Mouse (Mus musculus): ENCODE data around the gene Trp53i11. TPM values are rescaled to one million over a fixed set of nuclear protein-coding genes. Genes with fewer than 3 reads are reported as not detected.

Gene Trp53i11
- polyA plus RNA-seq, 1 experiment: 0.65 TPM

GRCm38 (mm10) chr2:93198846-93199245 is 11.5 kb downstream of the Trp53i11 start:
- Histone ChIP-seq H3K36me3 (ENCODE audit: control insufficient read depth, insufficient read depth) (no peaks in the 10 kb centered on the region), H3K4me3 (no peak overlapping the region), H3K4me2 (ENCODE audit: low read depth) (no peak overlapping the region), H3K27me3 (ENCODE audit: control insufficient read depth, insufficient read depth, insufficient read length) (peaks cover 11% of the 10 kb centered on the region), H3ac (ENCODE audit: control insufficient read depth, insufficient read length) (no peak overlapping the region), H3K79me2 (ENCODE audit: control insufficient read depth, insufficient read depth) (no peaks in the 10 kb centered on the region)
- no peak for TF ChIP-seq POLR2A (IDR thresholded peaks at IDR 0.05; ENCODE audit: insufficient read length, low read depth)

GRCm38 (mm10) chr2:93199531-93199974 is 12.2 kb downstream of the Trp53i11 start:
- Histone ChIP-seq H3K4me3 (no peak overlapping the region), H3ac (ENCODE audit: control insufficient read depth, insufficient read length) (no peak overlapping the region), H3K4me2 (ENCODE audit: low read depth) (no peak overlapping the region), H3K79me2 (ENCODE audit: control insufficient read depth, insufficient read depth) (no peaks in the 10 kb centered on the region), H3K36me3 (ENCODE audit: control insufficient read depth, insufficient read depth) (no peaks in the 10 kb centered on the region), H3K27me3 (ENCODE audit: control insufficient read depth, insufficient read depth, insufficient read length) (peaks cover 10% of the 10 kb centered on the region)
- TF ChIP-seq POLR2AphosphoS2 (IDR thresholded peaks at IDR 0.05; ENCODE audit: insufficient read length, low read depth): no peak
- no peak for TF ChIP-seq TCF3 (IDR thresholded peaks at IDR 0.05; ENCODE audit: insufficient read length, low read depth)
- no peak for TF ChIP-seq E2F4 (IDR thresholded peaks at IDR 0.05; ENCODE audit: insufficient read depth)
- TF ChIP-seq MYOG (IDR thresholded peaks at IDR 0.05; ENCODE audit: control insufficient read depth in 1 of 3, insufficient read depth in 1 of 3, insufficient read length in 2 of 3, low read depth in 2 of 3): no peak
- no peak for TF ChIP-seq REST (IDR thresholded peaks at IDR 0.05; ENCODE audit: insufficient read depth, insufficient read length)
- no peak for TF ChIP-seq TCF12 (IDR thresholded peaks at IDR 0.05; ENCODE audit: insufficient read depth, poor library complexity, severe bottlenecking)
- TF ChIP-seq CEBPB (IDR thresholded peaks at IDR 0.05; ENCODE audit: insufficient read depth, poor library complexity, severe bottlenecking): no peak
- no peak for TF ChIP-seq MAX (IDR thresholded peaks at IDR 0.05; ENCODE audit: low read depth)
- TF ChIP-seq USF1 (IDR thresholded peaks at IDR 0.05; ENCODE audit: low read depth): no peak
- no peak for TF ChIP-seq MYOD1 (IDR thresholded peaks at IDR 0.05; ENCODE audit: control insufficient read depth in 1 of 3, insufficient read length in 2 of 3, low read depth in 2 of 3)
- no peak for TF ChIP-seq POLR2A (IDR thresholded peaks at IDR 0.05; ENCODE audit: insufficient read length, low read depth)
- TF ChIP-seq SRF (IDR thresholded peaks at IDR 0.05; ENCODE audit: control insufficient read depth, insufficient read length, low read depth): no peak

- Histone ChIP-seq H3ac (ENCODE audit: control insufficient read depth, insufficient read length) (no peak overlapping the region), H3K79me2 (ENCODE audit: control insufficient read depth, insufficient read depth) (no peaks in the 10 kb centered on the region), H3K4me2 (ENCODE audit: low read depth) (no peak overlapping the region), H3K27me3 (ENCODE audit: control insufficient read depth, insufficient read depth, insufficient read length) (peaks cover 18% of the 10 kb centered on the region), H3K36me3 (ENCODE audit: control insufficient read depth, insufficient read depth) (no peaks in the 10 kb centered on the region), H3K4me3 (no peak overlapping the region)
- TF ChIP-seq E2F4 (IDR thresholded peaks at IDR 0.05; ENCODE audit: insufficient read depth): no peak
- no peak for TF ChIP-seq REST (IDR thresholded peaks at IDR 0.05; ENCODE audit: insufficient read depth, insufficient read length)
- no peak for TF ChIP-seq MYOD1 (IDR thresholded peaks at IDR 0.05; ENCODE audit: control insufficient read depth in 1 of 3, insufficient read length in 2 of 3, low read depth in 2 of 3)
- no peak for TF ChIP-seq MAX (IDR thresholded peaks at IDR 0.05; ENCODE audit: low read depth)
- TF ChIP-seq SRF (IDR thresholded peaks at IDR 0.05; ENCODE audit: control insufficient read depth, insufficient read length, low read depth): no peak
- no peak for TF ChIP-seq POLR2A (IDR thresholded peaks at IDR 0.05; ENCODE audit: insufficient read length, low read depth)
- no peak for TF ChIP-seq MYOG (IDR thresholded peaks at IDR 0.05; ENCODE audit: control insufficient read depth in 1 of 3, insufficient read depth in 1 of 3, insufficient read length in 2 of 3, low read depth in 2 of 3)
- no peak for TF ChIP-seq USF1 (IDR thresholded peaks at IDR 0.05; ENCODE audit: low read depth)
- no peak for TF ChIP-seq POLR2AphosphoS2 (IDR thresholded peaks at IDR 0.05; ENCODE audit: insufficient read length, low read depth)
- no peak for TF ChIP-seq TCF3 (IDR thresholded peaks at IDR 0.05; ENCODE audit: insufficient read length, low read depth)
- no peak for TF ChIP-seq TCF12 (IDR thresholded peaks at IDR 0.05; ENCODE audit: insufficient read depth, poor library complexity, severe bottlenecking)
- no peak for TF ChIP-seq CEBPB (IDR thresholded peaks at IDR 0.05; ENCODE audit: insufficient read depth, poor library complexity, severe bottlenecking)
Observed at GRCm38 (mm10) chr2:93200681-93201340, 13.5 kb downstream of the Trp53i11 start.

GRCm38 (mm10) chr2:93201997-93202396 is 14.6 kb downstream of the Trp53i11 start:
- H3K79me2 ChIP-seq (ENCODE audit: control insufficient read depth, insufficient read depth): no peaks in the 10 kb centered on the region
- H3K36me3 ChIP-seq (ENCODE audit: control insufficient read depth, insufficient read depth): no peaks in the 10 kb centered on the region
- H3ac ChIP-seq (ENCODE audit: control insufficient read depth, insufficient read length): no peak overlapping the region
- H3K4me3 ChIP-seq: no peak overlapping the region
- no peak for TF ChIP-seq MYOG (IDR thresholded peaks at IDR 0.05; ENCODE audit: control insufficient read depth in 1 of 3, insufficient read depth in 1 of 3, insufficient read length in 2 of 3, low read depth in 2 of 3)
- no peak for TF ChIP-seq MAX (IDR thresholded peaks at IDR 0.05; ENCODE audit: low read depth)
- no peak for TF ChIP-seq SRF (IDR thresholded peaks at IDR 0.05; ENCODE audit: control insufficient read depth, insufficient read length, low read depth)
- no peak for TF ChIP-seq MYOD1 (IDR thresholded peaks at IDR 0.05; ENCODE audit: control insufficient read depth in 1 of 3, insufficient read length in 2 of 3, low read depth in 2 of 3)
- TF ChIP-seq E2F4 (IDR thresholded peaks at IDR 0.05; ENCODE audit: insufficient read depth): no peak
- peaks cover 26% of the 10 kb centered on the region for H3K27me3 ChIP-seq (ENCODE audit: control insufficient read depth, insufficient read depth, insufficient read length)
- H3K4me2 ChIP-seq (ENCODE audit: low read depth): no peak overlapping the region

- TF ChIP-seq MYOG (IDR thresholded peaks at IDR 0.05; ENCODE audit: control insufficient read depth in 1 of 3, insufficient read depth in 1 of 3, insufficient read length in 2 of 3, low read depth in 2 of 3) (no peak), SRF (IDR thresholded peaks at IDR 0.05; ENCODE audit: control insufficient read depth, insufficient read length, low read depth) (no peak), POLR2A (IDR thresholded peaks at IDR 0.05; ENCODE audit: insufficient read length, low read depth) (no peak), REST (IDR thresholded peaks at IDR 0.05; ENCODE audit: insufficient read depth, insufficient read length) (no peak)
- Histone ChIP-seq H3K4me2 (ENCODE audit: low read depth) (no peak overlapping the region), H3K36me3 (ENCODE audit: control insufficient read depth, insufficient read depth) (no peaks in the 10 kb centered on the region), H3ac (ENCODE audit: control insufficient read depth, insufficient read length) (no peak overlapping the region), H3K79me2 (ENCODE audit: control insufficient read depth, insufficient read depth) (no peaks in the 10 kb centered on the region), H3K27me3 (ENCODE audit: control insufficient read depth, insufficient read depth, insufficient read length) (peaks cover 34% of the 10 kb centered on the region), H3K4me3 (no peak overlapping the region)
Observed at GRCm38 (mm10) chr2:93202782-93203181, 15.4 kb downstream of the Trp53i11 start.

All from myocyte (in vitro differentiated cells).